Mouse (Mus musculus) ovary, postnatal 10 days (tissue): ENCODE results near the gene Tmtc1.

ENCODE experiments used
- DNase-seq: peaks from one replicate; pipeline ENCODE4 v3.0.0; 2022; ENCODE audit warnings: low spot score

Gene Tmtc1

DNA sequence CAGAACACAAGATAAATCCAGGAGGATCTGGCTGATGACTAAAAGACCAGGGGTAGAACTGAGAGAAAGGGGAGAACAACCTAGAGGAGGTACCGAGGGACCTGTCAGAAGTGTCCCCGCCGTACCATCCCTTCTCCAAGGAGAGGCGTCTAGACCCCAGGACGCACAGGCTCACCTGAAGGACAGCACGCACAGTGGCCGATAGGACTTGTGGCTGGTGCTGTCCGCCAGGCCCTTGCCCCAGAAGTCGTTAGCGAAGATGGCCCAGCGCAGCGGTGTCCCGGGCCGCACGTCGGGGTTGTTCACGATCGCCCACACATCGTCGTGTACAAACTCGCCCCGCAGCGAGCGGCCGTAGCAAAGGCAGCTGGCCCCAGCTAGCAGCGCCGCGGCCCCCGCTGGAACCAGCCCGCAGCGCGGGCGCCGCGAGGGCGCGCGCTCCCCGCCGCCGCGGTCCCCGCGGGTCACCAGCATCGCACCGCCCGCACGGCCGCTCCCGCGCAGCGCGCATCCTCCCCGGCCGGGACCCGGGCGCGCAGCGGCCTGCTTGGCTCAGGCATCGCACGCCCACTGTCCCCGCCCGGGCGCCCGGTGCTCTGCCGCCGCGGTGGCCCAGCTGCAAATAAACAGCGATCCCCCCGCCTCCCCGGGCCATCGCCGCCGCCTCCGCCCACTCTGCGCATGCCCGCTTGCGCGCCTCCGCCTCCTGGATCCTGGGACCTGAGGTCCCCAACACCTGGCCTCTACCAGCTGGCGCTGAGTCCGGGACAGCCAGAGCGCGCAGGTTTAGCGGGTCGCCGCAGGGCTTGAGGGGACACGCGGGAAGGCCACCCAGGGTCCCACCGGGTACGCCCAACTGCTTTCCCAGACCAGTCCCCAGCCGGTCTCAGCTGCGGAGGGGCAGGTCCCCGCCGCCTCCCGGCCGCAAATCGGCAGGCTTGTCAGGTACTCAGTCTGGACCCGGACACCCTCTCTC, at the start of gene Tmtc1:
Gene Tmtc1 (minus strand): TSS at position 664 of the 976 bp plus-strand sequence.
- peak; percentile 59 for DNase-seq

DNA sequence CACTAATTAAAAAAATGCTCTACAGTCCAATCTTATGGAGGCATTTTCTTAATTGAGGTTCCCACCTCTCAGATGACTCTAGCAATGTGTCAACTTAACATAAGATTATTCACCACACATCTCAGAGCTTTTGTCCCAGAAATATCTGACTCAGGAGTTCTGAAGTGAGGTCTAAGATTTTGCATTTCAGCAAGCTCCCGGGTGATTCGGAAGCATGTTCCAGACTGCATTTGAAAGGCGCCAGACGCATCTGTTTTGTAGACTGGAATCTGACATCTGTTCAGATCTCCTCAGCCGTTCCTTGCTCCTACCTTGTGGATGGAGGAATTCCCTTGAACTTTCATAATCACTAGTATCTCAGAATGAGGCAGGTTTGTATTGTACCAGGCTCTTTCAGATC, 47.7 kb upstream of the Tmtc1 start:
- DNase-seq, result no peak

DNA sequence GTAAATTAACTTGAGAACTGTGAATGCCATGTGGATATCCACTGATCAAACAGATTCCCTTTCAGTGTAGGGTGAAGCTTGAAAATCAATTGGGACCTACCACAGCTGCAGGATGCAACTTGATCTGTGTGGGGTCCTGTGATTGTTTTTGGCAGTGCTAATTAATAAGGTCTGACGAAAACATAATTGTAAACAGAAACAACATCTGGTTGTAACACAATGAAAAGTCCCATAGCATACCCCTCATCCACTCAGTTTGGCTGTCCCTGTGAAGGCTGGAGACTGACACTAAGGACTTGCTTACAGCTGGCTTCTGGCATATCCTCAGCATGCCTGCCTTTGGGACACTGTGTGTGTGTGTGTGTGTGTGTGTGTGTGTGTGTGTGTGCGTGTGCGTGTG, 42.6 kb upstream of the Tmtc1 start:
- DNase-seq, result no peak

DNA sequence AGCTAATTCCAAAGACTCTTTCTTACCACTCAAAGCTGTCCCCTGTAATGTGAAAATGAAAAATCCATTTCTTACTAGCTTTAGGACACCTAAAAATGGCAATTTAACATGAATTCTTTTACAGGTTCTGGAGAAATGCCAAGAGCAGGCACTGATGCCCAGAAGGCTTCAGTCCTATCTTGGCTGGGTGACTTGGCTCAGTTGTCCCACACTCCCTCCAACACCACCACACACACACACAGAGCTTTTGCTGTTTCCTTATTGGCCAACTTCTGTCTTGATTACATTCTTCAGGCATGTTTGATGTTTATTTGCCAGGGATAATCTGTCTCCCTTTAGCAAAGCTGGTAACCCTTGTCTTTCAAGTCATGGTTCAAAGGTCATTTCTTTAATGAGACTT, 37.7 kb upstream of the Tmtc1 start:
- no peak for DNase-seq

DNA sequence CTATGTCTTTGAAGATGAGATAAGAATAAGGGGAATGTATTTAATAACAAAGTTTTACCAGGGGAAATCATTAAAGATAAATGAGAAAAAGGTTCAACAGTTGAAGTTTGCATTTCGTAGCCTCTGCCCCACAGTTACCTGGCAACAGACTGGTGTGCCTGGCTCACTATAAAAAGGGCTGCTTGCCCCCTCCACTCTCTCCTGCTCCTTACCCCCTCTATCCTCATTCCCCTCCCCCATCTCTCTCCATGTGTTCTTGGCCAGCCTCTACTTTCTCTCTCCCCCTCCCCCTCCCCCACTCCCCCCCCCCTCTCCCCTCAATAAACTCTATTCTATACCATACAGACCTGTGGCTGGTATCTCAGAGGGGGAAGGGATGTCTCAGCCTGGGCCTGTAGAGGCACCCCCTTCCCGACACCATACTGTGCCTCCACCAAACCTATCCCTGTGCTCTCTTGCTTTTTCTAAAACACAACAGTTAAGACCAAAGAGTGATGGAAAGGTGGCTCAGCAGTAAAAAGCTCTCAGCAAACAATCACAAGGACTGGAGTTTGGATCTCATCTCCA, 35.6 kb upstream of the Tmtc1 start:
- DNase-seq, result no peak

DNA sequence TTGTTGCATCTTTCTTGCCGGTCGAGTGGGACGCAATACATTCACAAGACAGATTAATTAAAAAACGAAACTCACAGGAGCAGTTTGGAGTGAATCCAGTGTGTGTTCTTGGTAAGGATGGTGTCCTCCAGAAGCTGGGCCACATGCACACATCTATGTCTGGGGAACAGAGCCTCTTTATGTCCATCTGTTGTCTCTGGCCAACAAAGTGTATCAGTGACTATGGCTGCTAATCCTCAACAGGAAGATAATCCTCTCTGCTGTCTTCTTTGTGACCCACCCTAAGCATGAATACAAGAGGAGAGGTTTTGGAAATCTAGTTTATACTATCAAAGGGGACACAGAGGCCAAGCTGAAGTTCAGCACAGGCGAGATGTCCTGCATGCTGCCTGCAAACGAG, 34.2 kb upstream of the Tmtc1 start:
- no peak for DNase-seq

DNA sequence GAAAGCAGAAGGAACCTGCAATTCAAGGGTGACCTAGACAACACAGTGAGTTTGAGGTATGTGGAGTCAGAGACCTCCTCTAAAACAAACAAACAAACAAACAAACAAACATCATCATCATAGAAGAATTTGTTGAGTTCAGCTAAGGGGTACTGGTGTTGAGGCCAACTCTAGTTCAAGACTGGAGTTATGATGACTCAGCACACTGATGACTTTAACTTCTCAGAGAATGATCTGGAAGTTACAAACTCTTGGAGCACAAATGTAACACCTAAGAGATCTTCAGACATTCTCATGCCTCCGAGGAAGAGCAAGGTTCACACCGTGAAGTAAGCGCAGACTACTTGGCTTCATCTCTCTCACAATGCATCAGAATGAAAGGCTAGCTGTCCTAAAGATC, 28.1 kb upstream of the Tmtc1 start:
- no peak for DNase-seq

DNA sequence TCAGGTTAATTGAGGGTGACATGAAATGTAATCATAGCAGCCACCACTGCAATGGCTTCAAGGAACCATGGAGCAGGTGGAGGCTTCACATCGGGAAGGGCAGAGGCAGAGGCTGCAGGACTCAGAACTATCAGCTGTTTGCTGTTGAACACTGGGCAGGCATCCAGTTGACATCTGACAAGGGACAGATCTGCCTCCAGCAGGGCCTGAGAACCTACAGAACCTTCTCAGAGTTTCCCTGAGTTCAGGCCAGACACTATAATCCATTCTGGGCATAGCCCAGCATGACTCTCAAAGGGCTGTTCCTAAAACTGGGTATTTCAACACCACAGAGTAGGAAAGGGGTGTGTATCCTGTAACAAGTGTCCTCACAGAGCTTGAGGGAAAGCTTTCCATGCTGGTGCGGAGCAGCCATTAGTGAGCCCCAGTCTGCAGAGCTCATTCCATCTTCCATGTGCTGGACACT, 23.8 kb upstream of the Tmtc1 start:
- DNase-seq, result no peak

DNA sequence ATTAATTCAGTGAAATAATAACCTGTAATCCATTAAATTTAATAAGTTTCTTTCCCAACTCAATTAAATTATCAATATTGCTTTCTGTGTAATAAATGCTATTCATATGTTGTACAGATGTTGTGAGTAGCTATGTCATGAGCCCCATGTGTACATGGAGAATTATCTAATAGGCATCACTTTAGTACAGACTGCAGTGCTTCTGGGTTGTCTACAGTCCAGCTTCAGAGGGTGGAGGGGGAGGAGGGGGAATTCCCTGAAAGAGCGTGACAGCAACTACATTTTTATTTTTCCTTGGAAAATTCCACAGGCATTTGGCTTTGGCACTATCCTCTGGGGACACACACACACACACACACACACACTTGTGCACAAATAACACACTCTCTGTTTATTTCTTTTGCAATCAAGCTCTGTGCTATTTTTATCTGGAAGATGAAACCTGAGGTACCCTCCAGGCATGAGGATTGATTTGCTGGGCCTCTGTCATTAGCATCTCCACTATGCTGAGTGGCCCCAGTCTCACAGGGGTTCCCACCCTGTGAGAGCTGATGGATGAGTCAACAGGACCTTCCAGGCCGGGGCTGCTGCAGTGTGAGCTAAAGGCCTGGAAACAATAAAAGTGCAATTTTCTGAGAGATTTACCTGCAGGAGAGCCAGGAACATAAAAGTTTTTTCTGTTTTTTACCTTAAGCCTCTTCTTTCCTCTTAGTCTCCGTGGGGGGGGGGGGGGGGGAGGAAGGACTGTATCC, 23.2 kb upstream of the Tmtc1 start:
- DNase-seq, result no peak

DNA sequence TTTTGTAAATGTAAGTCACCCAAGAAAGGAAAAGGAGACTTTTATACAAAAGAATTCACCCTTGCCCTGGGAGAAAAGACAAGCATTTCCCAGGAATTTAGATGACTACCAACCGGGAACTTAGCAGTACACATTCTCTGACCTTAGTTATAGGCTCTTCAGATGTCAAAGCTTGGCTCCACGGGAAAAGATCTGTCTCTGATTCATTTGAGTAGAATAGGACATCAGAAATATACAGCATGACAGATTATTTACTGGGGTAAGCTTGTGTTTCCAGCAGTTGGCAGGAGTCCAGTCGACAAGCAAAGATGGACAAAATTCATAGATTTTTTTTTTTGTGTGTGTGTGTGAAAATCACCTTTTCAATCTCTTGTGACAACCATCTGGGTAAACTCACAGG, 15.4 kb upstream of the Tmtc1 start:
- DNase-seq, result no peak

DNA sequence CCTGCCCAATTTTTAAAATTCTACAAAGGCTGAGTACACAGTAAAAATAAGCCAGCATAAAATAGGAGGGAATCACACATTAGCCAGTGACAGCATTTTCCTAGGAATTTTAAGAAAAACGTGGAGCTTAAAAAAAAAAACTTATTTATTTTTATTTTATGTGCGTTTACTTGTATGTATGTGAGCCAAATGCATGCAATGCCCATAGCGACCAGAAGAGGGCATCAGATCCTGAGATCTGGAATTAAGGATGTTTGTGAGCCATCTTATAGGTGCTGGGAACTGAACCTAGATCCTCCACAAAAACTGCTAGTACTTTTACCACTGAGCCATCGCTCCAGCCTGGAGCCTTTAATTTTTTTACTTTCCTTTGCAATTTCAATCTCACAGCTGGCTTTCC, 11.3 kb upstream of the Tmtc1 start:
- DNase-seq, result no peak

DNA sequence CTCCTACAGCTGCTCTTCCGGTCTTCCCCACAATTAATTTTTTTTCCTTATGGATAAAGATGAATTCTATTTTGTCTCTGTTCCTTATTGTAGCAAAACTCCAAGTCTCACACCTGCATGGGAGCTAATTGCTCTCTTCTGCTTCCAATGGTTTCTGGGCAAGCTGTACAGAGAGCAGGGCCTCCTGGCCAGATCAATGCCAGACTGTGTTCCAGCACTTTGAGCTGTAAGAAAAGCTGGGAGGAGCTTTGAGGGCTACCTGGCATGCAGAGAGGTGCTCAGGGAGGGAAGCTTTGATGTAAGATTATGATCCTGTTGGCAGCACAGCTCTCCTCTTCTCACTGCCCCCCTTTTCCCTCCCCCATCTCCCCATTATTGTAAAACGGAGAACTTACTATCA, 10.6 kb upstream of the Tmtc1 start:
- no peak for DNase-seq

DNA sequence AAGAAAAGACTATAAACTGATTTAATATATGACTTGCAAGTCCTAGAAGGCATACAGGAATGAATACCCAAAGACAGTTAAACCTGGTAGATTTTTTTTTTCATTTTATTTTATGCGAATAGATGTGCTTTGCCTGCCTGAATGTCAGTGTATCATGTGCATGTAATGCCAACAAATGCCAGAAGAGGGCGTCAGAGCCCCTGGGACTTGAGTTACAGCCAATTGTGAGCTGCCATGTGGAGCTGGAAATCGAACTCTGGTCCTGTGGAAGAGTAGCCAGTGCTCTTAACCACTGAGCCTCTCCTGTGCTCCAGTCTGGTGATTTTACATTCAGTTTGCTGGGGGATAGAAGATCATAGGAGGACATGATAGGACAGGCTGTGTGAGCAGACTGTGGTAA, 4.0 kb upstream of the Tmtc1 start:
- DNase-seq, result no peak

DNA sequence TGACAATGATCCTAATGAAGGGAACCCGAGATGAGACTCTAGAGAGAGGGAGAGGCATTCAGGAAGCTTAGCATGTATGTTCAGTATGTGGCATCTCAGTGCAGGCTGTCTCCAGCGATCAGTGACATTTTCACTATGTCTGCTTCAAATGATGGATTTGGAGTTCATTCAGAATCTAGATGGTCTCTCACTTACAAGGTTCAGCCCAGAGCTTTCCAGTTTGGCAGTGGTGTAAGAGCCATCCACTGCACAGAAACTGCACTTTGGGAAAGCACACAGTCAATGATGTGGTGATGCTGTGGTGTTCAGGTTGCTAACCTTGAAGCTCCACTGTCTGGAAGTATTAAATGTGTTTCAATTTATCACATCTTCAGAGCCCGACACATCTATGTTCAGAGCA, 1.9 kb upstream of the Tmtc1 start:
- no peak for DNase-seq

DNA sequence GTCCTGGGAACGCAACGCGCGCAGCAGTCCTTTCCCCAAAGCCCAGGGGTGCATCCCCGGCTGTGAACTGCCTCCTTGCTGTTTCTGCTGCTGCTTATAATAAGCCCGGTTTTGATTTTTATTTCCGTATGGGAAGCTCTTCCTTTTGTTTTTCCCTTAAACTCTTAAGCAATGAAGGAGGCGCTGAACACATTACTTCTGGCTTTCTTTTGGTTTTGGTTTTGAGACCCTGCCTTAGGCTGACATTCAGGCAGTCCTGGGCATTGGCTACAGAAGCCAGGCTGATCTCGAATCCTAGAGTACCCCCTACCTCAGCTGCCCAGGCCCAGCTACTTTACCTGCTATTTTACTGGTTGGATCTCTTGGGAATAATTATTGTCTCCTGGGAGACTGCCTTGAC, 607 bp upstream of the Tmtc1 start:
- no peak for DNase-seq

DNA sequence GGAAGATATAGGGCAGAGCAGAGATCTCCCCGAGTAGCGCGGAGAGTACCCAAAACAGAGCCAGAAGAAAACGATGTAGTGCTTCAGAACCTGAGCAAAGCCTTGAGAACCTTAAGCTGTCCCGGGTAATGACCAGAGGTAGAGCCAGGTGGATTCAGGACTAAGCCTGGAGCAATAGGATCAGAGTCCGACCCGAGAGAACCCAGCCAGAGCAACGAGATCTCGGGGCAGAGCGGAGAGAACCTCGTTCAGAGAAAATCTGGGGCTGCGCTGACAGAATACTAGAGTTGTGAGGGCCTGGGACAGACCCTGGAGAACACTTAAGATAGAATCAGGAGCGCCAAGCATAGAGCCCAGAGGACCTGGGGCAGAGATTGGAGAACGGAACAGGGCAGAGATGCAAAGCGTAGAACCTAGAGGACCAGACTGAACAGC, 881 bp downstream of the Tmtc1 start:
- DNase-seq, result no peak

DNA sequence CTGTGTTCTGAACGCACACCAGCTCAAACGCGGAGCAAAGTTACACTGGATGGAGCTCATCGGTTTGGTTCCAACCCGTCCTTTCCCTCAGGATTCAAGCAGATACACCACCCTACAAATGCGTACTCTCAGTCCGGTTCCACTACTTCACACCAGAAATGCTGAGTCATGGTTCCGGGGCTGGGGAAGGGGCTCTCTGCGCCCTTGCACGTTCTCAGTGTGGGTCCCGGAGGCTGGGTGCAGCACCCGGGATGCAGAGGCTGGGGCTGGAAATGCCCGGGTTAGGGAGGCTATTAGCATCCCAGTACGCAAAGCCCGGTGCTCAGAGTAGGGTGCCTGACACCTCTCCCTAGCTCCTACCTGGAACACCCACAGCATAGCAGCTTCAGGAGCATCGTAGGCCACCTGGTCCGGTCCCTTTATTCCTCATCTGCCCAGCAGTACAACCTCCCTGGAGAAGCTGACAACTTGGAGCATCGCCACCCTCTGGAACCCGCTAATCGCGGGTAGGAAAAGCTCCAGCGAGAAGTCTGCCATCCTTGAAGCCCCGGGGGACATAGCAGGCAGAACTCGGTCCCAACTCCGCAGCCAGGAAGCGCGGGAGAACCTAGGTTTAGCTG, 1.4 kb downstream of the Tmtc1 start:
- peak; percentile 10 for DNase-seq

DNA sequence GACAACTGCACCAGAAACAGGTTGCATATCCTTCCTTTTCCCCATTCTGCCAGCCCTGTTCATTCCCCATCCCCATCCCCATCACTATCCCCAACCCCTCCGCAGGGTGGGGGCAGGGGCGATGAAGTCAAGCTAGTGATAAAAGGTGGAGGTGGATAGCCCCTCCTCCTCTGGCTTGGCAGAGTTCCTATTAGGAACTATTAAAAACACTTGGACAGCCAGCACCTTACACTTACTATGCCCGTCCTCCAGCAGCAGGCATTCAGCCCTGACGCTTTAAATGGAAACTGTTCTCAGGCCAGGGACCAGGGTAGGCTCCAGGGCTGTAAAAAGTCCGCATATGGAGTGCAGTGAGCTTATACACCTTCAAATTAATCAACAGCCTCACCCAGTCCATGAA, 2.3 kb downstream of the Tmtc1 start:
- DNase-seq, result no peak

DNA sequence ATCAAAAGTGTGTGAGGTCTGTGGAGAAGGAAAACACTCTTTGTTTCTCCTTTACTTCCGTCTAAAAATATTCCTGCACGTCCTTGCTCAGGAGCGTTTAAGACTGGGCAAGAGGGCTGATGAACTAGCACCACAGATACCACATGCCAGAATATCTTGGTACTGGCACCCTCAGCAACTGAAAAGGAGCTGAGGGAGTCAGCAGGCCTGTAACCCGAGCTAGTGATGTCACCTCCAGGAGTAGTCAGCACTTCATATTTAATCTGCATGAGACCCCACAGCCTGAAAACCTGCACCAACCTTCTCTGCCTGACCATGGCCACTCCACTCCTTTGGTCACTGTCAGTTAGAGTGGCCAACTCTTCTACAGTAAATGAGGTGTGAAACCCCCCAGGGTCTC, 5.1 kb downstream of the Tmtc1 start:
- no peak for DNase-seq

DNA sequence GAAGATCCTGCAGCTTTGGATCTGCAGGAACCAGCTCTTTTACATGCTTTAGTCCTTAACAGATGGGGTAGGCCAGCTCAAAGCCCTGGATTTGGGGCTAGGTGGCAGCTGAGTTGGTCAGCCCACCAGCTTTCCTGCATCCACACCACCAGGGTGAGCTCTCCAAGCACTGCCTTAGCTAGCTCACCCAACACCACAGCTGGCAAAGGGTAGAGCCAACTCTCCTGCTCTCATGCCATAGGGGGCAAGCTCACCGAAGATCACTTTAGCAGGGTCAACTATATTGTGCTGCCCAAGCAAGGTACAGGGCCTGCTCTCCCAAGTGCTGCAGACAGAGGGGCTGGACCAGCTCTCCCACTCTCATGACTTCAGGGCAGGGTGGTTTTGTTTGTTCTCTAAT, 6.6 kb downstream of the Tmtc1 start:
- DNase-seq, result no peak

DNA sequence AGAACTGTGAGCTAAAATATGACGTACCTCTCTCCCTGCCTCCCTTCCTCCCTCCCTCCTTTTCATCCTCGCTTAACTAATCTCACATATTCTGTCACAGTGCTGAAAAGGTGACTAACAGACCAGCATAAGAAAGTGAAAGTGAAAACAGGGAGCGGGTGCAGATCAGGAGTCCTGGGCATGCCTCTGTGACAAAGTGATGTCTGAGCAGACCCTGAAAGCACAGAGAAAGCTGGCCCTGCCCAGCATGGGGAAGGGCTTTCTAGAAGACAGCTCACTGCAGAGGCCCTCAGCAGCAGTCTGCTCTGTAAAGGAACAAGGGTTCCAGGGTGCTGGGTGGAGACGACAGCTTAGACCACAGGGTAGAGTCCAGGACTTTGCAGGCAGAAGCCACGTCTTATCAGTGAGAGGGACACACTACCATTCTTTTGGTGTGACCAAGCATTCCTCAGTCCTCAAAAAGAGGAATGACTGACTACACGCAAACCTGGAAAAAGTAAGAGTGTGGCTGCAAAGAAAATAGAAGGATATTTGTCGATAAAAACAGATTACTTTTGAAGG, 7.7 kb downstream of the Tmtc1 start:
- no peak for DNase-seq

DNA sequence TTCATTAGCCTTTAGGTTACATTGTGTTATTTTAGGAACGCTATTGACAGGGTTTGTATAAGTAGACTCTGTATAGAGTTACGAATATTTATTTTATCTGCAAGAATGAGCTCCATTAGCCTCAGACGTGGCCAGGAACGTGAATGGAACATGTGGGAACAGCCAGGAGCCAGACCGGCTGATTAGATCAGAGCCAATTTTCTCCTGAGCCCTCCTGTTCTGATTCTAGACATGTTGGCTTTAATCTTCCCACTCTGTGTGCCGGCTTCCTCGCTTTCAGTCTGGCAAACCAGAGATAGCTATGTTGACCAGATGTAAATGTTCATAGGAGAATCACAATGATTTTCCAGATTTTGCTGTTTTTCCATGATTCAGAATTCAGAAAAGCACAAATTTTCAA, 22.6 kb downstream of the Tmtc1 start:
- no peak for DNase-seq
